Mouse (Mus musculus) MEL (cell line): ENCODE results near the gene Chrdl2. TPM values are rescaled to one million over a fixed set of nuclear protein-coding genes. Genes with fewer than 3 reads are reported as not detected.
A peak's percentile ranks its signal among the peaks of the same experiment; 100 is the strongest.

ENCODE experiments used
- DNase-seq: peaks from one replicate; pipeline ENCODE4 v3.0.0; 2011; ENCODE audit warnings: low read depth, low spot score
- H3K27ac ChIP-seq: 2 replicates; pipeline ENCODE4 v1.5.1; 2012; ENCODE audit warnings: low read depth, mild to moderate bottlenecking, control low read depth, low read length, moderate library complexity; ENCODE audit not compliant: control insufficient read depth
- H3K27me3 ChIP-seq, 2 experiments: fragments of 150-350 bp in 1 of 2; sonication (generic) in 1 of 2; 2 replicates each; pipeline ENCODE4 v1.6.1; 2012; ENCODE audit warnings: low read length in 2 of 2, mild to moderate bottlenecking in 2 of 2, improper control_type of control experiment in 1 of 2, moderate library complexity in 1 of 2; ENCODE audit not compliant: insufficient read depth in 2 of 2, control insufficient read depth in 1 of 2
- H3K36me3 ChIP-seq, 2 experiments: 2 replicates each; pipeline ENCODE4 v1.6.1; 2012 to 2014; ENCODE audit warnings: low read length in 2 of 2, improper control_type of control experiment in 1 of 2, inconsistent platforms in 1 of 2, mild to moderate bottlenecking in 1 of 2; ENCODE audit not compliant: insufficient read depth in 2 of 2, control insufficient read depth in 1 of 2
- H3K4me1 ChIP-seq, 2 experiments: fragments of 150-350 bp in 1 of 2; sonication (generic) in 1 of 2; 2 replicates each; pipeline ENCODE4 v1.6.1; 2012; ENCODE audit warnings: low read length in 2 of 2, improper control_type of control experiment in 1 of 2, mild to moderate bottlenecking in 1 of 2; ENCODE audit not compliant: insufficient read depth in 2 of 2, control insufficient read depth in 1 of 2
- H3K4me3 ChIP-seq, 2 experiments: fragments of 150-350 bp in 1 of 2; sonication (generic) in 1 of 2; 2 replicates each; pipeline ENCODE4 v1.5.1; 2012; ENCODE audit warnings: low read depth in 2 of 2, low read length in 2 of 2, mild to moderate bottlenecking in 2 of 2, moderate library complexity in 2 of 2, control low read depth in 1 of 2, improper control_type of control experiment in 1 of 2; ENCODE audit not compliant: control insufficient read depth in 1 of 2, insufficient read depth in 1 of 2
- H3K79me2 ChIP-seq: 2 replicates; pipeline ENCODE4 v1.6.1; 2012; ENCODE audit warnings: mild to moderate bottlenecking, low read length, moderate library complexity; ENCODE audit not compliant: control insufficient read depth, poor library complexity, insufficient read depth
- H3K9ac ChIP-seq: 2 replicates; pipeline ENCODE4 v1.6.1; 2012; ENCODE audit warnings: low read depth, mild to moderate bottlenecking, control low read depth, low read length, moderate library complexity; ENCODE audit not compliant: control insufficient read depth, poor library complexity, severe bottlenecking
- H3K9me3 ChIP-seq: fragments of 150-350 bp; sonication (generic); replicated peaks from 2 replicates; pipeline ENCODE4 v1.6.1; 2012; ENCODE audit warnings: mild to moderate bottlenecking, low read length, improper control_type of control experiment, moderate library complexity; ENCODE audit not compliant: insufficient read depth
- CHD1 ChIP-seq: IDR thresholded peaks from 2 replicates; pipeline ENCODE4 v1.6.1; 2012; ENCODE audit warnings: low read depth, mild to moderate bottlenecking, inconsistent platforms, low read length, improper control_type of control experiment
- ELF1 ChIP-seq: IDR thresholded peaks from 2 replicates; pipeline ENCODE4 v1.6.1; 2014; ENCODE audit warnings: low read depth, mild to moderate bottlenecking, inconsistent platforms, low read length, improper control_type of control experiment, moderate library complexity
- EP300 ChIP-seq, 2 experiments: IDR thresholded peaks; 2 replicates each; pipeline ENCODE4 v1.6.1; 2011; ENCODE audit warnings: improper control_type of control experiment in 2 of 2, low read length in 2 of 2, low read depth in 1 of 2, mild to moderate bottlenecking in 1 of 2
- ETS1 ChIP-seq: IDR thresholded peaks from 2 replicates; pipeline ENCODE4 v1.6.1; 2012; ENCODE audit warnings: low read depth, mild to moderate bottlenecking, inconsistent platforms, low read length, improper control_type of control experiment, moderate library complexity
- GATA1 ChIP-seq: IDR thresholded peaks from 2 replicates; pipeline ENCODE4 v1.6.1; 2011; ENCODE audit warnings: low read depth, low read length, improper control_type of control experiment
- HCFC1 ChIP-seq: IDR thresholded peaks from 2 replicates; pipeline ENCODE4 v1.6.1; 2012; ENCODE audit warnings: low read depth, mild to moderate bottlenecking, inconsistent platforms, low read length, improper control_type of control experiment, moderate library complexity
- JUND ChIP-seq: IDR thresholded peaks from 2 replicates; pipeline ENCODE4 v1.6.1; 2011; ENCODE audit warnings: low read depth, mild to moderate bottlenecking, improper control_type of control experiment, low read length
- KAT2A ChIP-seq: conservative IDR thresholded peaks from 2 replicates; pipeline ENCODE4 v1.6.1; 2012; ENCODE audit warnings: low read depth, low read length, improper control_type of control experiment, inconsistent platforms
- MAFK ChIP-seq: IDR thresholded peaks from 2 replicates; pipeline ENCODE4 v1.6.1; 2011; ENCODE audit warnings: low read depth, mild to moderate bottlenecking, low read length, improper control_type of control experiment, borderline replicate concordance
- MAX ChIP-seq: IDR thresholded peaks from 2 replicates; pipeline ENCODE4 v1.6.1; 2011; ENCODE audit warnings: low read length, improper control_type of control experiment
- MEF2A ChIP-seq: IDR thresholded peaks from 2 replicates; pipeline ENCODE4 v1.6.1; 2014; ENCODE audit warnings: low read depth, mild to moderate bottlenecking, inconsistent platforms, low read length, improper control_type of control experiment; ENCODE audit not compliant: poor library complexity, insufficient replicate concordance, severe bottlenecking; ENCODE audit errors: extremely low read depth
- MXI1 ChIP-seq: IDR thresholded peaks from 2 replicates; pipeline ENCODE4 v1.6.1; 2011; ENCODE audit warnings: mild to moderate bottlenecking, low read depth, low read length, improper control_type of control experiment
- MYC ChIP-seq: IDR thresholded peaks from 2 replicates; pipeline ENCODE4 v1.6.1; 2011; ENCODE audit warnings: low read depth, mild to moderate bottlenecking, low read length, improper control_type of control experiment, moderate library complexity
- NELFE ChIP-seq: IDR thresholded peaks from 2 replicates; pipeline ENCODE4 v1.6.1; 2011; ENCODE audit warnings: low read depth, low read length, improper control_type of control experiment
- POLR2A ChIP-seq, 2 experiments: IDR thresholded peaks; 2 replicates each; pipeline ENCODE4 v1.6.1; 2011 to 2012; ENCODE audit warnings: low read length in 2 of 2, mild to moderate bottlenecking in 2 of 2, control low read depth in 1 of 2, improper control_type of control experiment in 1 of 2, low read depth in 1 of 2, moderate library complexity in 1 of 2; ENCODE audit not compliant: control insufficient read depth in 1 of 2, insufficient read depth in 1 of 2, poor library complexity in 1 of 2
- POLR2AphosphoS2 ChIP-seq: IDR thresholded peaks from 2 replicates; pipeline ENCODE4 v1.6.1; 2011; ENCODE audit warnings: low read length, improper control_type of control experiment
- RCOR1 ChIP-seq: IDR thresholded peaks from 2 replicates; pipeline ENCODE4 v1.6.1; 2012; ENCODE audit warnings: low read depth, mild to moderate bottlenecking, inconsistent platforms, low read length, improper control_type of control experiment
- SIN3A ChIP-seq: IDR thresholded peaks from 2 replicates; pipeline ENCODE4 v1.6.1; 2012; ENCODE audit warnings: low read length, improper control_type of control experiment, inconsistent platforms
- SMC3 ChIP-seq: IDR thresholded peaks from 2 replicates; pipeline ENCODE4 v1.6.1; 2011; ENCODE audit warnings: low read depth, low read length, improper control_type of control experiment
- TAL1 ChIP-seq: IDR thresholded peaks from 2 replicates; pipeline ENCODE4 v1.6.1; 2012; ENCODE audit warnings: mild to moderate bottlenecking, inconsistent platforms, low read length, moderate library complexity, mixed read lengths
- TBP ChIP-seq: IDR thresholded peaks from 2 replicates; pipeline ENCODE4 v1.8.0; 2011; ENCODE audit warnings: low read depth, low read length, improper control_type of control experiment
- TCF12 ChIP-seq: IDR thresholded peaks from 2 replicates; pipeline ENCODE4 v1.6.1; 2014; ENCODE audit warnings: low read depth, mild to moderate bottlenecking, inconsistent platforms, low read length, improper control_type of control experiment, moderate library complexity
- UBTF ChIP-seq: IDR thresholded peaks from 2 replicates; pipeline ENCODE4 v1.6.1; 2012; ENCODE audit warnings: low read depth, mild to moderate bottlenecking, inconsistent platforms, low read length, improper control_type of control experiment, moderate library complexity, borderline replicate concordance; ENCODE audit not compliant: insufficient read depth
- ZC3H11A ChIP-seq: IDR thresholded peaks from 2 replicates; pipeline ENCODE4 v1.6.1; 2012; ENCODE audit warnings: low read depth, mild to moderate bottlenecking, inconsistent platforms, low read length, improper control_type of control experiment
- ZKSCAN1 ChIP-seq: IDR thresholded peaks from 2 replicates; pipeline ENCODE4 v1.6.1; 2012; ENCODE audit warnings: low read depth, mild to moderate bottlenecking, inconsistent platforms, low read length, improper control_type of control experiment, moderate library complexity
- ZMIZ1 ChIP-seq: IDR thresholded peaks from 2 replicates; pipeline ENCODE4 v1.6.1; 2012; ENCODE audit warnings: low read depth, mild to moderate bottlenecking, inconsistent platforms, low read length, improper control_type of control experiment, moderate library complexity
- ZNF384 ChIP-seq: IDR thresholded peaks from 2 replicates; pipeline ENCODE4 v1.6.1; 2012; ENCODE audit warnings: low read depth, mild to moderate bottlenecking, inconsistent platforms, low read length, improper control_type of control experiment
- polyA plus RNA-seq, 2 experiments: library from polyadenylated mRNA; stranded (reverse) in 1 of 2; unstranded in 1 of 2; fragments of >175 nt in 1 of 2; fragments of >200 nt in 1 of 2; gene quantifications; 2 replicates each; pipeline versions ENCODE4 v1.2.1 to v1.2.4; 2012; ENCODE audit warnings: low replicate concordance in 2 of 2, low read depth in 1 of 2; ENCODE audit not compliant: insufficient read length in 2 of 2, insufficient read depth in 1 of 2, missing spikeins in 1 of 2
- total RNA-seq: library from RNA; depleted of rRNA; stranded (reverse); fragments of 300-350 nt; gene quantifications from 2 replicates; pipeline ENCODE4 v1.2.3, GENCODE M21; 2012

The Chrdl2 gene
- total and polyA plus RNA-seq, 3 experiments = 0.08 TPM; not detected in 2

GRCm38 (mm10) chr7:99961518-99961917 is 44.5 kb upstream of the Chrdl2 start:
- Histone ChIP-seq H3K27ac (no peak overlapping the region), H3K4me3 (no peak overlapping the region), H3K79me2 (peaks cover 1% of the 10 kb centered on the region; the same call in 1 of the 2 replicates), H3K9ac (no peak overlapping the region), H3K27me3 (no peaks in the 10 kb centered on the region), H3K4me1 (peaks cover 9 to 15% of the 10 kb centered on the region in 2 experiments), H3K9me3 (no peaks in the 10 kb centered on the region), H3K36me3 (peaks cover 0 to 24% of the 10 kb centered on the region in 2 experiments; a peak in 2 of 4 replicates)
- peak; percentile 53; the same call in 1 of the 2 replicates for TF ChIP-seq GATA1
- TF ChIP-seq RCOR1 = peak; percentile 89
- no peak for TF ChIP-seq MXI1
- TF ChIP-seq EP300 (IDR thresholded peaks at IDR 0.05; ENCODE audit: low read depth in 1 of 2, low read length in 2 of 2) = peak in 1 of 2 experiments; percentile 31; a peak in 2 of 4 replicates
- peak; percentile 31 for DNase-seq

- H3K4me3 ChIP-seq = no peak overlapping the region
Observed at GRCm38 (mm10) chr7:99962536-99963236, 43.3 kb upstream of the Chrdl2 start.

More at GRCm38 (mm10) chr7:99962536-99963236, 43.3 kb upstream of the Chrdl2 start:
- TF ChIP-seq MAX (no peak), ZMIZ1 (no peak), JUND (no peak), HCFC1 (no peak), MXI1 (no peak), EP300 (IDR thresholded peaks at IDR 0.05; ENCODE audit: low read depth in 1 of 2, low read length in 2 of 2) (peak; percentile 58 to 71), CHD1 (no peak), MYC (no peak), ZNF384 (peak; percentile 85), ELF1 (0 out of 2 replicates have a peak, but pooled peaks have one; percentile 45), UBTF (no peak), POLR2A (IDR thresholded peaks at IDR 0.05; ENCODE audit: control insufficient read depth in 1 of 2, insufficient read depth in 1 of 2, low read depth in 1 of 2, low read length in 2 of 2, poor library complexity in 1 of 2) (no peak), KAT2A (no peak), RCOR1 (peak; percentile 77), ETS1 (0 out of 2 replicates have a peak, but pooled peaks have one; percentile 21), NELFE (no peak), MAFK (no peak), TBP (no peak), POLR2AphosphoS2 (no peak), TCF12 (no peak), GATA1 (0 out of 2 replicates have a peak, but pooled peaks have one; percentile 59), ZC3H11A (no peak), ZKSCAN1 (no peak), MEF2A (no peak), SIN3A (no peak), TAL1 (no peak), SMC3 (no peak)
- TF ChIP-seq, all 39 proteins: peak for 6
- peaks cover 0 to 24% of the 10 kb centered on the region in 2 experiments; a peak in 2 of 4 replicates for H3K36me3 ChIP-seq
- no peak overlapping the region for H3K9ac ChIP-seq
- no peaks in the 10 kb centered on the region for H3K27me3 ChIP-seq
- peaks cover 1% of the 10 kb centered on the region; the same call in 1 of the 2 replicates for H3K79me2 ChIP-seq
- DNase-seq = peak; percentile 82
- peak overlapping the region; percentile 59; the same call in 1 of the 2 replicates for H3K27ac ChIP-seq
- peaks cover 9 to 15% of the 10 kb centered on the region in 2 experiments for H3K4me1 ChIP-seq
- H3K9me3 ChIP-seq = no peaks in the 10 kb centered on the region
